Mouse (Mus musculus): Measurements from ENCODE around the gene Vmn2r96. TPM values are rescaled to one million over a fixed set of nuclear protein-coding genes. Genes with fewer than 3 reads are reported as not detected.
"Not testable (repeated sequence)": the region's sequence is repeated elsewhere in the genome, so short reads cannot be mapped to it uniquely, and the experiment has no call there.

The Vmn2r96 gene
- not detected for total RNA-seq (2021)
- long read RNA-seq, experiment 1: 0 reads
- long read RNA-seq, experiment 2: 0 reads

GRCm38 (mm10) chr17:18572851-18573250 is at the start of gene Vmn2r96:
Vmn2r96 (plus strand) TSS chr17:18573151.
- intact Hi-C loops (cut with DNase I); DNase-seq (ENCODE audit: low spot score in 2 of 2): not testable (repeated sequence)

GRCm38 (mm10) chr17:18523371-18523770 is 49.6 kb upstream of the Vmn2r96 start:
- DNase-seq (ENCODE audit: low spot score in 2 of 2): no peak
- intact Hi-C loops (cut with DNase I): no loop called here

GRCm38 (mm10) chr17:18523991-18524390 is 49.0 kb upstream of the Vmn2r96 start:
- no peak for DNase-seq (ENCODE audit: low spot score in 2 of 2)
- intact Hi-C loops (cut with DNase I): no loop called here

GRCm38 (mm10) chr17:18558212-18559158 is 14.5 kb upstream of the Vmn2r96 start:
- DNase-seq (ENCODE audit: low spot score in 2 of 2); intact Hi-C loops (cut with DNase I): not testable (repeated sequence)

- DNase-seq (ENCODE audit: low spot score in 2 of 2); intact Hi-C loops (cut with DNase I): not testable (repeated sequence)
Observed at GRCm38 (mm10) chr17:18566186-18566585, 6.8 kb upstream of the Vmn2r96 start.

- DNase-seq (ENCODE audit: low spot score in 2 of 2); intact Hi-C loops (cut with DNase I): not testable (repeated sequence)
Observed at GRCm38 (mm10) chr17:18615151-18615550, 42.2 kb downstream of the Vmn2r96 start.

- intact Hi-C loops (cut with DNase I): no loop called here
- DNase-seq (ENCODE audit: low spot score in 2 of 2): no peak
Observed at GRCm38 (mm10) chr17:18626532-18626931, 53.6 kb downstream of the Vmn2r96 start.

Other genes starting within 250 kb of the Vmn2r96 start
- under 1 TPM in 1 of 2 experiments, not detected in 1; 0.02 TPM for gene Vmn2r95, start 149.1 kb upstream of the Vmn2r96 start, total RNA-seq (2021)

Data from left cerebral cortex, postnatal 14 days (tissue).